Mouse (Mus musculus): ENCODE measurements around the gene Zap70.

Gene Zap70

DNA sequence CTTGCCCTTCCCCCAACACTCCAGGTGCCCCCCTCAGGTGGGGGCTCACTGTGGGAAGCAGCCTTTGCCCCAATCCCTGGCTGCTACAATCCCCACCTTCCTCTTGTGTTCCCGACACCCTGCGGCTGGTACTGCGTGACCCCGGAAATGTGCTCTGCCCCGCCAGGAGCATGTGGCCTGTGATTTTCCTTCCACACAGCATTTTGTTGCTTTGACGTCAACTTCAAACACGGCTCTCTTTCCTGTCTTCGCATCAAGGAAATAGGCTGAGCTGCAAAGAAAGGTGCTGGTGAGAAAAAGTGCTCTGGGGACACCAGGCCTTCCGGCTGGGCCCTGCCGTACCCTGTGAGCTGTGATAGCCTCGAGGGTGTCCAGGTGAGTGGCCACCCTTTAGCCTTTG lies at the start of gene Zap70:
Zap70 (plus strand) TSS at position 231 of the 400 bp plus-strand sequence.
- DNase-seq (ENCODE audit: low spot score): no peak

DNA sequence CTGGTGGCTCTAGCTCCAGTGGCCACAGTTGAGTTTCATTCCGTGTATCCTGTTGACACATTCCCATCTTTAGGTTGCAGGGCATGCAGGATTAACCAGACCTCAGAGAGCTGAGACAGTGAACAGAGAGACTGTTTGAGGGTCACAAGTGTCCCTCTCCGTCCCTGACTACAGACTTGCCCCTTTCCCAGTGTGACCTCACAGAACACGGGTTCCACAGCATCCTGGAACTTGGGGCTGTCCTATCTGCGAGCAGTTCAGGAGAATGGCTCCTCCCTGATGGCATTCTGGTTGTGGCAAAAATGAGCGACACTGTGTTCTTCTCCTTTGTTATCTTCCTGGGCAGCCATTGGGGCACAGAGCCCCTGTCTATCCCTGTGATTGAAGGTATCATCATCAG lies 47.3 kb upstream of the Zap70 start, which contains the start of gene Actr1b:
Actr1b (minus strand) TSS at position 112 of the 400 bp plus-strand sequence.
- DNase-seq (ENCODE audit: low spot score): no peak

DNA sequence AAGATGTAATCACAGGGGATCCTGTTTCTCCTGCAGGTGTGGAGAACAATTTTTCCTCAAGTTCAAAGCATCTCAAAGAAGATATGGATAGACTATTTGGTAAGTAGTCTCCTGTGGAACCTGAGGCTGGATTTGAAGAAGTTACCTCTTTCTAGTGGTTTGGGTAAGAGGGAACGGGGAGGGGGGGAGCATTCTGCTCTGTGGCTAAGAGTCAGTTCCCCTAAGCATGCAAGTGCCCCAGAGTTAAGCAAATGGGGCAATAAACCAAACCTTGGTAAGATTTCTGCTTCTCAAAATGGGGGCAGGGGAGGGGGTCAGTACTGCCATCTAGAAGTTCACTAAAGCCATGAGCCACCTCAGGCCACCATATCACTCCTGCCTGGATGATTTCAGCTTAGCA lies 42.8 kb upstream of the Zap70 start:
- DNase-seq (ENCODE audit: low spot score): no peak

DNA sequence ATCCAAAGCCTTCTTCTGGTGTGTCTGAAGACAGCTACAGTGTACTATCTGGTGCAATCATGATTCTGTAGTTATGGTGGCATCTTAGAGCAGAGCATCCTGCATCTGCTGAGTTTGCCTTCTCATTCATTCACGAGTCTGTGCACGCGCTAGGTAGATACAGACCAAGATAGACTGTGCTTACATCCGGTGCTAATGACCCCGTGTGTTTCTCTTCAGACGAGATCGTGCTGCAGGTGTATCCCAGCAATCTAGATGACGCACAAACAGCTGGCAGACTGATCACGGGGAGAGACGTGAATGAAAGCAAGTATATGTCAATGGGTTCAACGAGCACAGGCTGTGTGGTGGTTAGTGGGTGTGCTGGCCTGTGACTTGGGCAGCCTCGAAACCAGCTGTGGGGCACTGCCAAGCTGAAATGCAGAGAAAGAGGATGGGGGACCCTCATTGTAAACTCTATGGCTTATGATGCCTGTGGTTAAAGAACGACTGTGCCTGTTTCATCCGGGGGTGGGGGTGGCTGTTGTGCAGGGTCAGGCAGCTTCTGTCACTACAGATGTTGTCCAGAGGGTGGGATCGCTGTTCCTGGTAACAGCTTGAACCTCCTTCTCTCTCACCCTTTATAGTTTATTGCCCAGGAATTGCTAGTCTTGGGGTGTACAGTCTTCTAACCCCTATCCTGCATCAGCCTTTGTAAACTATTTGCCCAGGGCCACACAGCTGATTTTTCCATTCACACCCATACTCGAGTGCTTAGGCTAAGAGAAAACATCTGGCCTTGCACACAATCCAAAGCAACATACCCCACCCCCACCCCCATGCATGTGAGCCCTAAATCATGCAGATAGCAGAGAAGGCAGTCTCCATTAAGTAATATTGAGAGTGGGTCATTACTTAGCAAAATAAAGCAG lies 38.2 kb upstream of the Zap70 start:
- peak; percentile 48 for DNase-seq (ENCODE audit: low spot score)

DNA sequence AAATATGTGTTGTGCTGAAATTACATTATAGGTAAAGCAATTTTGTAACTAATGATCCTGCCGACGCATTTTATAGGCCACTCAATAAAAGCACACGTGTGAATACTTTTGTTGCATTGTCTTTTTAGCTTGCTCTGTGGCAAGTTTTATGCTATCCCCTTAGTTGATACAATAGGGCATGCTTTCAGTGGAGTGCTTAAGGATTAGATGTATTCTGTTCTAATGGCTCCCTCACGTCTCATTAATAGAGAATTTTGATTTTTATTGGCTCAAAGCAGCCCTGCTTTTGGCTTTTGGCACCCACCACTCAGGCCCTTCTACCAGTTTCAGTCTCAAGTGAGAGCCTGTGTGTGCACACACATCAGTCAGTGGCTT lies 37.6 kb upstream of the Zap70 start:
- DNase-seq (ENCODE audit: low spot score): no peak

DNA sequence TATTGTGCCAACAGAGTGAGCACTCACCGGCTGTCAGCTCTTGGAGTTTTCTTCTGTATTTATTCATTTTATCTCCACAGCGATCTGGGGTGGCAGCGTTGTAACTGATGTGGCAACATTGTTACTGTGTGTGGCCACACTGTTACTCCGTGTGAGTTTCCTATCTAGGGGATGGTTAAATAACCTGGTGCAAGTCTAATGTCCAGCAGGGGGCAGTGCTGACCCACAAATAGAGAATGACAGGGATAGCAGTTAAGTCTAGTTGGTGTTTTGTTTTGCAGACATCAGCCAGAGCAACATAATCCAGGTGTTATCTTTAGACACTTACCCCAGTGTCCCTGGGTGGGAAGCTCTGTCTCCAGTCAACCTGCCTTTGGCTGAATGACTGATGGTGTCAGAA lies 24.3 kb upstream of the Zap70 start:
- peak; percentile 94 for DNase-seq (ENCODE audit: low spot score)

DNA sequence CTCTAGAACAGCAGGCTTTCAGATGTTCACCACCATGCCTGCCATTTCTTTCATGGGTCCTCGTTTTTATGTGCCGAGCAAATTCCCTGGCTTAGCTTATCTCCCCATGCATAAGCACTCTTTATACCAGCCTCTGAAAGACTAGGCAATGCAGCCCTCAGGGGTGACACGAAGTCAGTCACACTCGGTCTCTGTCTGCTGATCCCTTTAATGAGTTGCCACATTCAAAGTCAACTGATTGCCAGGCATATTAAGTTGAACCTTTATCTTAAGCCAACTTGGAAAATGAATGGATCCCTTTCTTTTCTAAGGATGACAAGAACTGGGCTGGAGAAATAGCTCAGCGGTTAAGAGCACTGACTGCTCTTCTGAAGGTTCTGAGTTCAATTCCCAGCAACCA lies 22.4 kb upstream of the Zap70 start:
- DNase-seq (ENCODE audit: low spot score): no peak

DNA sequence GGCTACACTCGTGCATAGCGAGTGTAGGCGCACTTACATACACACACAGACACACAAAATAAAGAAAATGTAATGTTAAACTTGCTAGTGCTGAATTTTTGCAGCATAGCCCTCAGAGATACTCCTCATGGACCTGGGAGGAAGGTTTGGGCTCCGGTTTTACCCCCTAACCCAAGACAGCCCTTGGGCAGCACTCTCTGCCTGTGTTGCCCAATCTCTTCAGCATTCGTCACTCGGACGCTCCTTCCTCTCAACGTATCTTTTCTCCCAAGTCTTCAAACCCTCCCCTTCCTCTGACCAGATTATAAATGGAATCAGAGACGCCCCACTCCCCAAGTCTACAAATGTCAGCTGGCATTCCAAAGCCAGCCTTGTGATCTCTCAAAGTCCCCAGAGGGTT lies 18.6 kb upstream of the Zap70 start:
- no peak for DNase-seq (ENCODE audit: low spot score)

DNA sequence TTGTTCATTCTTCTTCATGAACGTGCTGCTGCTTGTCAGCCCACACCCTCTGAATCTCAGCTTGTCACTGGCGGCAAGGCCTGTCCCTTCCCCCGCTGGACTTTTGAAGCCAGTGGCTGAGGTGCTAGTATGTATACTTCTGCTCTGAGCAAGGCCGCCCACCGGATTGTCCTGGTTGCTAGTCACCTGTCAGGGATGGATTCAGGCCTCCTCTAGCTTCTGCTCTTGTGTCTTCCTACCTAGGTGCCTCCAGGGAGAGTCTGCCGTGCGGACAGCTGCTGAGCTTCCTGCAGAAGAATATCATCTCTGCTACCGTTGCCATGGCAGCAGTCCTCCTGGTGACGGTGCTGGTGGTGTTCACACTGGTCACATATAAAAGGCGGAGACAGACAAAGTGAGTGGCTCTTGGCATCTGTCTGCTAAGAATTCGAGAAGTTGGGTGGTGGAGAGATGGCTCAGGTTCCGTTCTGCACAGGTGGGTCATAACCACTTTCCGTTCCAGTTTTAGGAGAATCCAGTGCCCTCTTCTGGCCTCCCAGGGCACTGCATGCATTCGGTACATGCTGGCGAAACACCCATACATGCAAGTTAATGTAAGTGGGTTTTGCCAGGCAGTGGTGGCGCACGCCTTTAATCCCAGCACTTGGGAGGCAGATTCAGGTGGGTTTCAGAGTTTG lies 17.2 kb upstream of the Zap70 start:
- DNase-seq (ENCODE audit: low spot score): peak; percentile 83

DNA sequence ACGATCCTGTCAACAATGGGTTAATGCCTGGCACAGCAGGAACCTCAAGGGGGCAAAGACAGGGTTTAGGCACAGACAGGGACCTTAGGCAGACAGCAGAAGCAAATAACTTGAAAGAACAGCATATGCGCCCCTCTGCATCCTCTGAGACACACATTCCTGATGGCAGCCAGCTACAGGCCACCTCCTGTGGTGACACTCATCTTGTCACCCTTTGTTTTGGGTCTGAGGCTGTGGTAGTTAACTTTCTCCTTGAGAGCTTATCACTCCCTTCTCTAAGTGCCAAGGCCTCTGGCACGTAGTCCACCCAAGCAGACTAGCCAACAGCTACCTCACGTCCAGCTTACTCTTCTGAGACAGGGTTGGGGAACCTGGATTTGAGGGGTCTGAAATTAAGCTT lies 15.9 kb upstream of the Zap70 start:
- DNase-seq (ENCODE audit: low spot score): no peak

DNA sequence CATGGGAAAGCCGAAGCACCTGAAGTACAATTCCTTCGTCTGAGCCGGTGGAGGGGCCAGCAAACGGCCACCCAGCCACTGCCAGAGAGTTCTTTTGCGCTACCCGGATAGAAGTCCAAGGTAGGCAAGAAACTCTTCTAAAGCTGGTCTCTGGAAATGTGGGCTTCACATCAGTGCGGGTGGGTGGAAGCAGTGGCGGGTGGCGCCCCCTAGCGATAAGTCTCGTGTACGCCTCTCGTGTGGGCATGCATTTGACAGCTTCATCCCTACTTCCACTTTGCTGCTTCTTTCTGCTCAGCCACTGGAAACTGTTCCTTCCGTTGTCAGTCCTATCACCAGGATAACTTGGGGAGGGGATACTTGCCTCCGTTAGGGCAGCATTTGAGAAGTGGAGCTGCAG lies 15.1 kb upstream of the Zap70 start:
- DNase-seq (ENCODE audit: low spot score): peak; percentile 72

DNA sequence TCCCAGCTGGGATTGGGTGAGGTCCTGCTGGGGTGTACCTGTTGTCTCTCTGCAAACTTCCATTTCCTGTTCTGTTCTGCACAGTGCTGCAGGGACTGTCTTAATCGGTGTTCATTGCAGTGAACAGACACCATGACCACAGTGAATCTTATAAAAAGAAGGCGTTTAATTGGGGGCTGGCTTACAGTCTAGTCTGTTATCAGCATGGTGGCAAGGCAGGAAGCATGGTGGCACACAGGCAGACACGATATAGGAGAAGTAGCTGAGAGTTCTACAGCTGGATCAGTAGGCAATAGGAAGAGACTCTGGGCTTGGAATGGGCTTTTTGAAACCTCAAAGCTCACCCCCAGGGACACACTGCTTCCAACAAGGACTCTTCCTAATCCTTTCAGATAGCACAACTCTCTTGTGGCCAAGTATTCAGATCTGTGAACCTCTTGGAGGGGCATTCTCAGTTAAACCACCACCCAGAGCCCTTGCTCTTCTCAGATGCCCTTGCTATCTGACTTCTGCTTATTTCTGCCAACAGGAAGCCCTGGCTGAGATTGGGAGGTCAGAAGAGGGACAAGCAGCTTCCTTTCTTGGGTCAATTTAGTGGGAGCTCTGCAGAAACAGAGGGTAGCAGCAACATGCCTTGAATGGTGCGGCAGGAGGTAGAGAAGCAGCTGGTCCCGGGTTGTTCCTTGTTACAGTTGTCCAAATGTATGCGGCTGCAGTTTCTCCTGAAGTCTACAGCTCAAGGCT lies 7.5 kb upstream of the Zap70 start:
- no peak for DNase-seq (ENCODE audit: low spot score)

DNA sequence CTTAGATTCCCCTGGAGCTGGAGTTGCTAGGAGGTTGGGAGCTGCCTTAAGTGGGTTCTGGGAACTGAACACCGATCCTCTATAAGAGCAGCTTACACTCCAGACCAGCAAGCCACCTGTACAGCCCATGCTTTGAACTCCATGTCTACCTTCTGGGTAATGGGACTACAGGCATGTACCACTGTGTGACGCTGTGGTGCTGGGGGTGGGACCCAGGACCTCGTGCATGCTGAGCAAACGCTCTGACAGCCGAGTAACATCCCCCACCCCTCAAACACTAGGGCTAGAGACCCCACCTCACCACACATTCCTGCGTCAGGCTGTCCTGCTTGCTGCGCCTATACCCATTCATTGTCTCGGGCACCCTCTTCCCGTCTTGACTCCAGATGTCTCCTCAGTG lies 3.0 kb upstream of the Zap70 start:
- no peak for DNase-seq (ENCODE audit: low spot score)

DNA sequence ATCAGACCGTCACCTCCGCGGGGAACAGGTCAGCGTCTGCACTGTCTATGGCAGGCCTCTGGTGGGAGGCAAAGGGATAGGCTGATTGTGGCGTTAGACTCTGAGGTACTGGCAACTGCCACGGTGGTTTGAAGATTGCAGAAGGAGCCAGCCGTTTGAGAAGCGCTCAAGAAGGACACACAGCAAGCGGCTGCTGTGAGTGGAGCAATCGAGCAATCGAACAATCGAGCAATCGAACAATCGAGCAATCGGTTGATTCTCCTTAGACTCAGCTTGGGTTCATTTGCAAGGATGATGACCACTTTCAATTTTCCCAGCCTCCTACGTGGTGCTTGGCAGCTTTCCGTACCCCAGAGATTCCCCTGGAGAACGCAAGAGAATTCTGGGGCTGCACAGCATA lies 2.5 kb upstream of the Zap70 start:
- DNase-seq (ENCODE audit: low spot score): no peak

DNA sequence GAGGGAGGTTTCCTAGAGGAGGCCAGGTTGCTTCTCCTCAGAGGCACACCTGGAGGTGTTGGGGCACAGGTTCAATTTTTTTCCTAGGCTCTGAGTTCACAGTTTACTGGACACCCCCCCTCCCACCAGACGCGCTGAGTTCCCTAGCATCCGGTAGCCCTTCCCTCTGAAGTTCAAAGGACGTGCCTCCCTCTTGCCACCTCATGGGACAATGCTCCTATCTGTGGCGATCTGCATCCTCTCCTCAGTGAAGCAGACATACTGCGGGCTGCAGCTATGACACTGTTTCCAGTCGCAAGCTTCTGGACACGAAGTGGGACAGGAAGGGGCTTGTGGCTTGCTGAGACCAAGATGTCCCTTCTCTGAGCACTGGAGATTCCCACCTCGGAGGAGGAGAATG lies 1.2 kb upstream of the Zap70 start:
- no peak for DNase-seq (ENCODE audit: low spot score)

DNA sequence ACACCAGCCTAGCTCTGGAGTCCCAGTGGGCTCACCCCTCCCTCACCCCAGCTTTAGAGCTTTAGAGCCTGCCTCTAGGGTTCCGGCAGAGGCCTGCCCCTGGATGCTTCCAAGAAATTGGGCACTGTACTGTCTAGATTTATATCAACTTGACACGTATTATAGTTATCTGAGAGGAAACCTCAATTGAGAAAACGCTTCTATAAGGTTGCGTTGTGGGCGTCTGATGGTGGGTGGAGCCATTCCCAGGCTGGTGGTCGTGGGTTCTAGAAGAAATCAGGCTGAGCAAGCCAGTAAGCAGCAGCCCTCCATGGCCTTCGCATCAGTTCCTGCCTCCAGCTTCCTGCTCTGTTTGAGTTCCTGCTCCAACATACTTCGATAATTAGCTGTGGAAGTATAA lies 537 bp upstream of the Zap70 start:
- DNase-seq (ENCODE audit: low spot score): no peak

DNA sequence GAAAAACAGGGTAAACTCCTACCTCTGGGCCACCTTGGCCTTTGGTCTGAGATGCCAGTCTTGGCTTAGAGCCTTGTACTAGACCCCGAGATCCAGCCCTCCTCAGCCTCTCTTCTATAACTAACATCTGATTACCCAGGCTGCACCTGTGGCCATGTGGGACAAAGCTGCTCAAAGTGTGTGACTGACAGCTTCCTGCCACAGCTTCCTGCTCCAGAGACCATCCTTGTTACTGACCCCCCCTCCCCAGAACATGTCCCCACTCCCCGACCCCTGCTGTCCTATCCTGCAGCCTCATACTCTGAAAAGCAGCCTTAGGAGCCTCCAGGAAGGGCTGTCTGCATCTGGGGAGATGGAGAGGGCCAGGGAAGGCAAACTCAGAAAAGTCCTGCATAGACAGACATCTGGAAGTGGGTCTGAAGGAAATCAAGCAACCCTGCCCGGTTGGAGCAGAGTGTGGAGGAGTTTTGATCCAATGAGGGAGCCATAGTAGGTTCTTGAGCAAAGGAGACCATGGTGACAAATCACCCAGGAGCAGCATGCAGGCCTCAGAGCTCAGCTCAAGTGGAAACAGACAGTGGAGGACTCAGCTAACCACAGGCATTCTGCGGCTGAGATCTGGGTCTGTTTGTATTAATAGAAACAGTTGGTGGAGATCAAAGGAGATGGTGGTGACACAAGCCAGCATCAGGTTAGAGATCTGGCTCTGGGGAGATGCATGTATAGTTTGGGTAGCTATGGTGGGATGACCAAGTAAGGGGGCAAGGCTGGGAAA lies 5.0 kb downstream of the Zap70 start:
- no peak for DNase-seq (ENCODE audit: low spot score)

DNA sequence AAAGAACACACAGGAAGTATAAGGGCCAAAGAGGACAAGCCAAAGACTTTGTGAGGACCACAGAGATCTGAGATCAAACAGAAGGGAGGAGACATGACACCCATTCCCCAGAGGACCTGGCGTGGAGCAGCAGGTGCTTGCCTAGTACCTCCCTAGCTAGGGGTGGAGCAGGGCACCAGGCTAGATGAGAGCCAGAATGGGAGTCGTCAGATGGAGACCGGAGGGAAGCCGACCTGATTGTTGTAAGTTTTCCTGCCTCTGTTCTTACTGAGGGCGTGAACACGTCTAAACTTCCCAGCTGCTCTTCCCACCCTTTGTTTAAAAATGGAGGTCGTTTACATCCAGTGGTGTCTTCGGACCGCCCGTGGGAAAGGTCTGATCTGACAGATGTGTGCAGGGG lies 5.7 kb downstream of the Zap70 start:
- no peak for DNase-seq (ENCODE audit: low spot score)

DNA sequence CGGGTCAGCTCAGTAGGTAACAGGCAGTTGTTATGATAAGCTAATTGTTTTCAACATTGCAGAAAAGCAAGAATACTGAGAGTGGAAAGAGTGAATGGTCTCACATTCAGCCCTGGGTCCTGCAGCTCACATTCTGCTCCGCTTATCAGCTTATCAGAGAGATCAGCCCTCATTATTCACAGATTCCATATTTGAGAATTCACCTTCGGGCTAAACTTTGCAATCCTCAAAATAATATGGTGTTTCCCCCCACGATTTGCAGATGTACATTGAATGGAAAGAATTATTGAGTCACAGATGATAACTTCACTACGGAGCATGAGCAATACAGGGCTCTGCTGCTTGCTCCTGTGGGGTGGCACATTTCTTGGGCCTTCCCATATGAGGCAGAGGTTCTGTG lies 7.2 kb downstream of the Zap70 start:
- no peak for DNase-seq (ENCODE audit: low spot score)

DNA sequence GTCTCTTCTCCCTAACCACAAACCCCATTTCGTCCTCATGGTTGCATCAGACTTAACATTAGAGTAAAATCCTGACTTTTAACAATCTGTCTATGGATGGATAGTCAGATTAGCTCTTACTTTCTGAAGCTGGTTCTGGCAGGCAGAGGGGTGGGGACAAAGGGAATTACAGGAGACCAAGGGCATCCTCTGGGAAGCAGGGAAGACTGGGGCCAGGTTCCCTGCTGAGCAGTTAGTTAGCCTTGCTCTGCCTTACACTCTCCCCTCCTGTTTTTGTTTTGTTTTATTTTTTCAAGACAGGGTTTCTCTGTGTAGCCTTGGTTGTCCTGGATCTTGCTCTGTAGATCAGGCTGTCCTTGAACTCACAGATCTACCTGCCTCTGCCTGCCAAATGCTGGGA lies 8.4 kb downstream of the Zap70 start:
- no peak for DNase-seq (ENCODE audit: low spot score)

DNA sequence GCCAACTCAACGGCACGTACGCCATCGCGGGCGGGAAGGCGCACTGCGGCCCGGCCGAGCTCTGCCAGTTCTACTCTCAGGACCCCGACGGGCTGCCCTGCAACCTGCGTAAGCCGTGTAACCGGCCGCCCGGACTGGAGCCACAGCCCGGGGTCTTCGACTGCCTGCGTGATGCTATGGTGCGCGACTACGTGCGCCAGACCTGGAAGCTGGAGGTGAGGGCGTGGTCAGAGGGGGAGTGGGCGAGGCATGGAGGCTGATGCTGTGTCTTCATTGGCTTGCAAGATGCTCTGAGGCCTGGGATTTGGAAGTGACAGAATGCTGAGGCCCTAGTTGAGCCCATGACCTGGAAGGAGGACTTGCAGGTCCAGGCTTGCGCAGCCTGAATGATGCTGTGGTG lies 9.4 kb downstream of the Zap70 start:
- DNase-seq (ENCODE audit: low spot score): peak; percentile 24
